ENCODE assay signal across 30 mouse cellular contexts in genomic region chr11:46305881-46306520, GRCm38 (mm10). TPM values are rescaled to one million over a fixed set of nuclear protein-coding genes. Genes with fewer than 3 reads are reported as not detected.
DNase-seq lines count a peak whose midpoint lies in the region; ATAC-seq and TF ChIP-seq lines count a peak whose summit lies in the region.
"Had no signal": no experiment of that assay in that cellular context is flagged by ENCODE, and none has a peak within 500 bp of the region (broad histone marks: within the 10 kb centered on the region; RNA-seq: fewer than 3 reads in every experiment).

No protein-coding gene starts in this region.

- intact Hi-C loops in left cerebral cortex, adult 2 months (cut with DNase I): no loop called here

- no peak for TF ChIP-seq CTCF in left cerebral cortex, adult 2 months (IDR thresholded peaks at IDR 0.05)

- H3K27ac ChIP-seq in left cerebral cortex, adult 2 months: peak overlapping the region; percentile 44; the same call in 1 of the 2 replicates
- no peak overlapping the region for H3K27ac ChIP-seq in midbrain, embryonic 14.5 days (replicated peaks; ENCODE audit: low read depth, low read length)
- H3K27ac ChIP-seq: embryonic facial prominence, embryonic 13.5 days; forebrain, embryonic 10.5 days; forebrain, embryonic 15.5 days; gastrocnemius, adult 2 months; hindbrain, embryonic 10.5 days; intestine, embryonic 15.5 days; kidney, postnatal 0 days; liver, embryonic 12.5 days; midbrain, embryonic 13.5 days; neural tube, embryonic 15.5 days had no signal

- no peaks in the 10 kb centered on the region for H3K27me3 ChIP-seq in midbrain, embryonic 14.5 days (ENCODE audit: control insufficient read depth, insufficient read depth, low read length)
- H3K27me3 ChIP-seq: forebrain, embryonic 15.5 days; intestine, embryonic 15.5 days; limb, embryonic 13.5 days; megakaryocyte, embryonic 14.5 days; midbrain, embryonic 13.5 days; neural tube, embryonic 15.5 days had no signal

- peak; percentile 44 for DNase-seq in CD4-positive, CD25-positive, alpha-beta regulatory T cell, adult 2 months (ENCODE audit: low read depth, low spot score)
- no peak for DNase-seq in left cerebral cortex, adult 2 months (ENCODE audit: extremely low spot score in 1 of 2, low spot score in 2 of 2)
- DNase-seq in left cerebral cortex, adult 9 months (ENCODE audit: low spot score in 2 of 2): no peak
- peak; percentile 63 for DNase-seq in CD4-positive helper T cell, adult 2 months (ENCODE audit: low read depth, low spot score)
- DNase-seq in induced T-regulatory cell, adult 2 months (ENCODE audit: low read depth): peak; percentile 72
- no peak for DNase-seq in midbrain, embryonic 14.5 days
- DNase-seq: cerebellum, postnatal 25 days; gastrocnemius, adult 2 months; gastrocnemius, postnatal 36 days; heart, postnatal 14 days; lung, adult 18-20 months; lung, postnatal 4 days; retina, postnatal 1 day; right cerebral cortex, postnatal 14 days had no signal

- no peak overlapping the region for H3K9ac ChIP-seq in midbrain, embryonic 14.5 days (replicated peaks; ENCODE audit: low read length)
- H3K9ac ChIP-seq: embryonic facial prominence, embryonic 13.5 days; forebrain, embryonic 15.5 days; intestine, embryonic 15.5 days; limb, embryonic 13.5 days; liver, embryonic 12.5 days; neural tube, embryonic 15.5 days had no signal

- WGBS in midbrain, embryonic 14.5 days: 91% methylated on average over 9 of the region's 9 CpGs

- H3K9me3 ChIP-seq in midbrain, embryonic 14.5 days (ENCODE audit: control insufficient read depth, low read length): no peaks in the 10 kb centered on the region
- H3K9me3 ChIP-seq: embryonic facial prominence, embryonic 13.5 days; forebrain, embryonic 10.5 days; forebrain, embryonic 15.5 days; G1E; hindbrain, embryonic 10.5 days; intestine, embryonic 15.5 days; limb, embryonic 13.5 days; liver, embryonic 12.5 days; midbrain, embryonic 13.5 days; neural tube, embryonic 15.5 days had no signal

- no peak for ATAC-seq in CD4-positive, CD25-positive, alpha-beta regulatory T cell, adult 4 months
- no peak for ATAC-seq in frontal cortex, adult (ENCODE audit: low TSS enrichment)
- ATAC-seq in midbrain, embryonic 14.5 days (ENCODE audit: low FRiP score, low TSS enrichment): no peak
- ATAC-seq: forebrain, embryonic 15.5 days; hindbrain, embryonic 16.5 days; liver, embryonic 12.5 days; lung, postnatal 0 days; midbrain, embryonic 13.5 days had no signal

- no peak overlapping the region for H3K4me2 ChIP-seq in midbrain, embryonic 14.5 days (ENCODE audit: low read length)
- H3K4me2 ChIP-seq: embryonic facial prominence, embryonic 13.5 days; forebrain, embryonic 15.5 days; intestine, embryonic 15.5 days; limb, embryonic 13.5 days; liver, embryonic 12.5 days; midbrain, embryonic 13.5 days; neural tube, embryonic 15.5 days had no signal

- H3K4me3 ChIP-seq in left cerebral cortex, adult 2 months: peak overlapping the region; percentile 20; the same call in 1 of the 2 replicates
- no peak overlapping the region for H3K4me3 ChIP-seq in midbrain, embryonic 14.5 days (replicated peaks; ENCODE audit: low read depth, low read length)
- H3K4me3 ChIP-seq: embryonic facial prominence, embryonic 13.5 days; forebrain, embryonic 10.5 days; forebrain, embryonic 15.5 days; gastrocnemius, adult 2 months; hindbrain, embryonic 10.5 days; intestine, embryonic 15.5 days; limb, embryonic 13.5 days; liver, embryonic 12.5 days; megakaryocyte, embryonic 14.5 days; midbrain, embryonic 13.5 days; neural tube, embryonic 15.5 days had no signal

- H3K36me3 ChIP-seq in midbrain, embryonic 14.5 days (ENCODE audit: control insufficient read depth, insufficient read depth, low read length): no peaks in the 10 kb centered on the region
- H3K36me3 ChIP-seq: embryonic facial prominence, embryonic 13.5 days; forebrain, embryonic 15.5 days; G1E; hindbrain, embryonic 10.5 days; intestine, embryonic 15.5 days; limb, embryonic 13.5 days; liver, embryonic 12.5 days; neural tube, embryonic 15.5 days had no signal

- H3K4me1 ChIP-seq in midbrain, embryonic 14.5 days (ENCODE audit: control insufficient read depth, insufficient read depth, low read length): peaks cover 29% of the 10 kb centered on the region
- H3K4me1 ChIP-seq: intestine, embryonic 15.5 days had no signal

RNA-seq across cellular contexts. Expression of gene Cyfip2, which starts 6.7 kb away (rescaled TPM):
- 10 to 100 TPM; 62.3 to 90.1 TPM for polyA plus RNA-seq in CD4-positive, CD25-positive, alpha-beta regulatory T cell, adult 4 months (2017; shearing (Covaris generic))
- total RNA-seq in left cerebral cortex, adult 2 months (2021): 100 to 1,000 TPM; 606 to 614 TPM
- 96.1 and 112 TPM in 2 replicates for polyA plus RNA-seq in midbrain, embryonic 14.5 days (2014; fragmentation: Nextera tagmentation; extraction: Ambion mirVana)

Comparison
In these comparisons a context has a peak if more than half of its experiments do, and no peak if none do; other contexts are left out.
1. DNase-seq: peak in CD4-positive, CD25-positive, alpha-beta regulatory T cell, adult 2 months (single experiment), CD4-positive helper T cell, adult 2 months (single experiment) and induced T-regulatory cell, adult 2 months (single experiment); none in left cerebral cortex, adult 2 months (0 of 2), left cerebral cortex, adult 9 months (0 of 2) and midbrain, embryonic 14.5 days (single experiment).